Mouse (Mus musculus): ENCODE measurements around the gene Polrmt.
"Not testable (repeated sequence)": the region's sequence is repeated elsewhere in the genome, so short reads cannot be mapped to it uniquely, and the experiment has no call there.

Gene Polrmt

DNA sequence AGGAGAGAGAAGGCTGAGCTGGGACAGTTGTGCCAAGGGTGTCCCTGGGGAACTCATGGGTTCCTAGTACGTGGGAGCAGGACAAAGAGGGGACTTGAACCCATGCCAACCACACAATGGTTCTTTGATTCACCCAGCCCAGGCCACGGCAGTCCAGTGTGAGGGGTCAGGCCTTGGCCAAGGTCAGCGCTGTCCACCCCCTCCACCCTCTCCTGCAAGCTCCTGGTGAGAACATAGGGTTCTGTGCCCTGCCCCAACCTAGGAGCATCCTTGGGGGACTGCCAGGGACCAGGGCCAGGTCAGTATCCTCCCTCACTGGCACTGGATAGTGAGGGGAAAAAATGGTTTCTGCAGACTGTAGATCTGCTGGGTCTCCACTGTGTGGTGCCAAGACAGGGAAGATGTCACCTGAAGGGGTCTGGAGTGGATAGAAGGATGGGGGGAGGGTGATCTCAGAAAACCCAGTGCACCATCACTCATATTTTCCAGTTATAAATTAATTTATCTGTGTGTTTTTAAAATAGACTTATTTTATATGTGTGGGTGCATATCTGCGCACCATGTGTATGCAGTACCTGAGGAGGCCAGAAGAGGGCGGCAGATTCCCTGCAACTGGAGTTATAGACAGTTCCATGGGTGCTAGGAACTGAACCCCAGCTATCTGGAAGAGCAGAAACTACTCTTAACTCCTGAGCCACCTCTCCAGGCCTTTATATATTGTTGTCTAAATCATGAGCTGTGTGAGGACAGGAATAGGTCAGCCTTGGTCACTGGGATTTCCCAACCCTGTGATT, 28.3 kb upstream of the Polrmt start:
- no peak for DNase-seq (ENCODE audit: low spot score in 2 of 2)

DNA sequence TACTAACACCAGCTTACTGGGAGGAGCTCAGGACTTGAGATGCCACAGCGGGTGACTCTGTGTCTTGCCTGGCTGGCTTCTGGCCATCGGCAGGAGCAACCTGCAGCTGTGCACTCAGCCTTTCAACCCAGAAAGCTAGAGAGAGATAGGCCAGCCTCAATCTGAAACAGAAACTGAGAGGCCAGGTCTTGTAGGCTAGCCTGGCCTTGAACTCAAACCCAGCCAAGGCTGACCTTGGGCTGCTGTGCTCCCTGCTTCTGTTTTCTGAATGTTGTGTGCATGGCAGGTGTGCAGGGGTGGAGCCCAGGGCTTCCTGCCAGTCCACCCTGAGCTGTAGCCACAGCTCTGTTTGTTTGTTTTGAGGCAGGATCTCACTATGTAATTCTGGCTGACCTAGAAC, 26.8 kb upstream of the Polrmt start:
- no peak for DNase-seq (ENCODE audit: low spot score in 2 of 2)

DNA sequence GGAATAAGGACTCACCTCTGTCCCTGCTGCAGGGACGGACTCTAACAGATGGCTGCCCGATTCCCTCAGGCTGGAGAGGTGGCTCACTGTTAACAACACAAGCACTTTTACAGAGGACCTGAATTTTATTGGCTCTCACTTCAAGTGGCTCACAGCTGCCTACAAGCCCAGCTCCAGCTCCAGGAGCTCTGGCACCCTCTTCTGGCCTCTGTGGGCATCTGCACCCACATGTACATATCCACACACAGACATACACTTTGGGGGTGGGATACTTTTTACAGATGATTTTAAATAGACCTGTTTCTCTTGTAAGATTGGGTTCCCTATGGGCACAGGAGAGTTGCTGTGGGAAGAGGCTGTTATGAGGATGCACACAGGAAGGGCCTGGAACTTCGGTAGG, 25.9 kb upstream of the Polrmt start:
- DNase-seq (ENCODE audit: low spot score in 2 of 2): no peak

DNA sequence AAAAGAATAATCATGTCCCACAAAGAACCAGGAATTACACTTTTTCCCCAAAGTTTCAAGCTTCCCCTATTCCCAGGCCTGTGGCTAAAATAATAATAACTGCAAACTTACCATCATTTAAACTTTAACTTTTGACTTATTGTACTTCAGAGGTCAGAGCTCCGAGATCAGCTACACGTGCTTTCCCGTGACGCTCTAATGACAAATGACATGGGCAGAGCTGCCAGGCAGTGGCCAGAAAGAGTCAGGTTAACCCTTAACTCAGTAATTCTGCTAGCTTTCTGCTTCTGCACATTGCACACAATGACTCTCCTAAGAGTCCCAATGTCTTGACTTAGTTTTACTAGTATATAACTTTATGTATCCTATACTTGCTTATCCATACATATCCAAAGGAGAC, 22.9 kb upstream of the Polrmt start:
- no peak for DNase-seq (ENCODE audit: low spot score in 2 of 2)

DNA sequence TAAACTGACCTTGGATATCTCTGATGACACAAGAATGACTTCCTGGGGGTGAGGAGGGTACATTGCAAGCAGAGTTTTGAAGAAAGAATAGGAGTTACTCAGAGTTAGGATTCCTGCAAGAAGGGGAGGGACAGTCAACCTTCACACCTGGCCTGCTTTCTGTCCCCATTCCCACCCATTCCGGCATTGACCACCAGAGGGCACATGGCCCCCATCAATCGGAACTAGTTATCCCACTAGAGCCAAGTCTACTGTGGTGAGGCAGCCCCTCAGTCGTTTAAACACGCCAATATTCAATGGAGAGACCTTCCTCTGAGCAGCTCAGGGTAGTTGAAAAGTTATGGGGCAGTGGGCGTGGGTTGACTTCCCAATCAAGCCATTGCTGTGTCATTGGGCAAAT, 22.0 kb upstream of the Polrmt start:
- peak; percentile 55 for DNase-seq (ENCODE audit: low spot score in 2 of 2)

DNA sequence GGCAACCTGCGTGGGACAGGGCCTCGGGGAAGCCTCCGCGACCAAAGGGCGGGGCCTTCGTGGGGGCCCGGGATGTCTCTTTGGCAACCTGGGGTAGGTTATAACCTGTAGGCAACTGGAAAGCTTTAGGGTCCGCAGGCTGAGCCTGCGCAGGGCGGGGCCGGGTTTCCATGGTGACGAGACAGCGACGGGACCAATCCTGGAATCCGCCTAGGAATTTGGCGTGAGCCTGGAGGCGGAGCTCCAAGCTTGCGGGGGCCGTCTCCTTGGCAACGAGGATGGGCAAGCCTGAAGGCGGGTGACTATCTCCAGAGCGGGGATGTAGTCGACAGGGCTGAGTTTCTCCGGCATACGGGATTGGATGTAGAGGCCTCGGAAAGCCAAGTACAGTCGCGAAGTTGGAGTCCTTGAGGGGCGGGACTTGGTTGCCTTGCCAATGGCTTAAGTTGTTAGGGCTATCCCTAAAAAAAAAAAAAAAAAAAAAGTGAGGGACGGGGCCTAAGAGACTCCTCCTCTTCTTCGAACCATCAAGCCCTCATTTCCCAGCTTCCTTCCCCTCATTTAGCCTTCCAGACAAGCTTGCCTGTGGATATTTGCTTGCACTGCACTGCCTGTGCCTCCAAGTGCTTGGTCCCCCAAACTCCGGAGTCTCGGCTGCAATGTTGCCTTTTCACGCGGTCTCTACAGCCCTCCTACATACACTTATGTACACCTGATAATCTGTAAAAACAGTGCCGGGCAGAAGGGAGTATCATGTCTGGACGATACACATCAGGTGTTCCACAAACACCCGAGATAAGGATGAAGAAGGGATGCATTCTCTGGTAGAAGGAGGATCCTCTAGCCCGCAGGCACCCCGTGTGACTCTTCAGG, 21.2 kb upstream of the Polrmt start:
- peak; percentile 95 to 98 for DNase-seq (ENCODE audit: low spot score in 2 of 2)

DNA sequence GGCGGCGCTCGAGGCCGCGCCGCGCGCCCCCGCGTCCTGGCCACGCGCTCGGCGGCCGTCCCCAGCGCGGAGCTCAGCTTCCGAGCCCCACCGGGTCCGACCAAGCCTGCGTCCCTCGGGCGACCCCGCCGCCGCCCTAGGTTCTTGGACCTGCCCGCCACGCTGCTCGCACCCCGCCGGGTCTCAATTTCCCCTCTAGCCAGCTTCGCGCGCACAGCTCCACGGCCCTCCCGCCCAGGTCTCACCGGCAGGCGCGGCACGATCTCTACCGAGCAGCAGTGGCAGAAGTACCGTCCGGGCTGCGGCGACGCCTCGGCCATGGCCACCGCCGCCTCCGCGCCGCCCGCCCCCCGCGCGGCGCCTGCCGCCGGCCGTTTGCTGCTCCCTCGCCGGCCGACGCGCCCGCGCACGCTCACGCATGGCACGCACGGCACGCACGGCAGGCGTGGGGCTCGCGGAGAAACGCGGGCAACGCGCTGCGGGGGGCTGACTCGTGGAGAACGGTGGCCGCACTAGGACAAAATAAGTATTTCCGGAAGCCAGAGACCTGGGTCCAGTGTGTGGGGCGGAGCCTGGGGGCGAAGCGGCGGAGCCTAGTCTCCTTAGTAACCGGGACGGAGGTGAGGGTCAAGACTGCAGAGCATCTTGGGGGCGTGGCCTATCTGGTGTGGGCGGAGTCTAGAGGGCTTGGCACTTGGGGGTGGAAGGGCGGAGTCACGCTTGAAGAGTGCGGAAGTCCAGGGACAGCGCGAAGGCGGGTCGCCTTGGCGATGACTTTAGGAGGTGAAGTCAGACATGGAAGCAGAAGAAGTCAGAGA, 20.3 kb upstream of the Polrmt start, which contains the start of gene Rnf126:
Rnf126 (minus strand) TSS at position 445 of the 818 bp plus-strand sequence.
- DNase-seq (ENCODE audit: low spot score in 2 of 2): peak; percentile 97

DNA sequence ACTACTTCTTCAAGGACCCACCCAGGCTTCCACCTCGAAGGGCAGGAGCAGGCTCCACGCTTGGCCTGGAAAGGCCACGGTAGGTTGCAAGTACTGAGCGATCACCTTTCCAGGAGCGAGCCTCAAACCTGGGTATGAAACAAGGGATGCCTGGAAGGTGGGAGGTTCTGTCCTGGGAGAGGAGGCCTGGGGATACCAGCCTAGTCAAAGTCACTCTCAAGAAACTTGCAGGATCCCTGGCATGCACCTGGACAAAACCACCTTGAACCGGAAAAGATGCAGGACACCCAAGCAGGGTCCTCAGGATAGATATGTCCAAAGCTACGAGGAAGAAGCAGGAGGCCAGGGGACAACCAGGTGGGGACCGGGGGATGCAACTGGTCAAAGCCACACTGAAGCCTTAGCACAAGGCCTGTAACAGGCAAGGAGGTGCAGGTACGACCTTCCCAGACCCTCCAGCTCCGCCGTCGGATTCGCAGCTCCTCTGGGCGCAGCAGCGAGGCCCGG, 19.7 kb upstream of the Polrmt start:
- no peak for DNase-seq (ENCODE audit: low spot score in 2 of 2)

DNA sequence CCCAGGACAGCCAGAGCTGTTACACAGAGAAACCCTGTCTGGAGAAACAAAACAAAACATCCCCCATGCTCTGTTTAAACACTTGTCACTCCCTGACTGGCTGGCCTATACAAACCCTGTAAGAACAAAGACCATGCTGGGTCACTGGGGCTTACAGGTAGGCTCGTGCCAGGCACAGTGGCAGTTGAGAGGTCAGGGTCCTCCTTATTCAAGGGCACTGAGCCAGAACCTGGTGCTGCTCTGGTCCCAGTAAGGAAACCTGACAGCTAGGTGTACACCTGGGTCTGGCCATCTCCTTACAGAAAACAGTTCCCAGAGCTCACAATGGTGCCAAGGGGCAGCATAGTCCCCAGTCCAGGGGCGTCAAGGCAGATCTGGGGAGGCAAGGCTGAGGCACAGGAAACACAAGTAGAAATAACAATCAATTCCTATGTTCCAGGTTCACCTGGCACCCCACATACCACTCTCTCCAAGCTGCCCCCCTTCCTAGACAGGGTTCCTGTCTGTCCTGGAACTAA, 18.9 kb upstream of the Polrmt start:
- no peak for DNase-seq (ENCODE audit: low spot score in 2 of 2)

DNA sequence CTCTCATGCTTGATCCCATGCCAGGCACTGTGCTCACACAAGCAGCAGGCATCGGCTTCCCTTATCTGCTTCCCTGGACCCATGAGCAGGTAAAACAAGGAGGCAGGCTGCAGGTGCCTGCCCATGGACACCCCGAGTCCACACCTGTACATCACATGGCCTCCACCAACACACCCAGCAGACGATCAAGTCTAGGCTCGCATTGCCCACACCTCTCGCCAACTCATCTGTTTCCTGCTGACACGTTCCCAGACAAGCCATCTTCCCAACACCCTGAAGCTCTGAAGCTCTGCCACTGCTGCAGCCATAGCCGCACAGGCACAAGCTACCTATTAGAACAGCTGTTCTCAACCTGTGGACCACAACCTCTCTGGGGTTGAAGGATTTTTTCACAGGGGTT, 17.9 kb upstream of the Polrmt start:
- no peak for DNase-seq (ENCODE audit: low spot score in 2 of 2)

DNA sequence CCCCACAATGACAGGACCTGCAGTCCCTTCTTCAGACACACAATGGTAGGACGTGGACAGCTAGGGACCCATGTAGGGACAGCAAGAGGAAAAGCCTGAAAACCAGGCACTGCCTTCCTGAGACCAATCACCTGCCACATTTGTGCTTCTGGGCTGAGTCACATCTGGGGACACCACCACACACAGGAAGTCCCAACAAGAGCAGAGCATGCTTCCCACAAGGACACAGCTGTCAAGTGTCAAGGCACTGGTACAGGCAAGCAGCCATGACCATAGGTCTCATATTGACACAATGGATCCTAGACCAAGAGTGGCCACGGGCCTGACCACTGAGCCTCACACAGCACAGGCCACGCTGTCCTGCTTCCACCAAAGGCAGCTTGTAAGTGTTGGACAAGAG, 16.5 kb upstream of the Polrmt start:
- no peak for DNase-seq (ENCODE audit: low spot score in 2 of 2)

DNA sequence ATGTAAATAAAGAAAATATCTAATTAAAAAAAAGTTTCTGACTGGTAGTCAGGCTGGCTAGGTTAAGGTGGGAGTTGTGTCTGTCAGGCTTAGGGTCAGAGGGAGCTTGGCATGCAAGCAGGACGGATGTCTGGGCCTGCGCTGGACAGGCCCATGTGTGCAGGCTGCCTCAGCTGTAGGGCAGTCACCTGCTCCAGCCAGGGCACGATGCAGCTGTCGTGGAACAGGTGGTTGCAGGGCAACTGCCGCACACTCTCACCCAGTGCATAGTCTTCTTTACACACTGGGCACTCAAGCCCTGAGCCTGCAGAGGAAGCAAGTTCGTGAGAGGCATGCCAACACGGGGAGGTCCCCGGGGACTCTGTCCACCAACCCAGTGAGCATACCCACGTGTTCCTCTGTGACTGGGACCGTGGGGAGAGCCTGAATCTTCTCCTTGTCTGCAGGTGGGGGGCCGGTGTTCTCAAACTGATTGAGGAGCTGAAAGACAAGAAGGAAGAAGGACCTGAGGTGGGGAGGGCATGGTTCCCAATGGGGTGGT, 14.3 kb upstream of the Polrmt start:
- DNase-seq (ENCODE audit: low spot score in 2 of 2): no peak

DNA sequence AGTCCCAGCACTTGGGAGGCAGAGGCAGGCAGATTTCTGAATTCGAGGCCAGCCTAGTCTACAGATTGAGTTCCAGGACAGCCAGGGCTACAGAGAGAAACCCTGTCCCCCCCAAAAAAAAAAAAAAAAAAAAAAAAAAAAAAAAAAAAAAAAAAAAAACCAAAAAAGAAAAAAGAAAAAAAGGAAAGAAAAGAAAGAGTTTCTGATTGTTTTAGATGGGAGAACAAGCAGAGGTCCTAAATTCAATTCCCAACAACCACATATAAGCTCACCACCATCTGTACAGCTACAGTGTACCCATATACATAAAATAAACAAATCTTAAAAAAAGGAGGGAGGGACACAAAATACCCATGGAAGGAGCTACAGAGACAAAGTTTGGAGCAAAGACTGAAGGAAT, 13.3 kb upstream of the Polrmt start:
- not testable (repeated sequence) for DNase-seq (ENCODE audit: low spot score in 2 of 2)

DNA sequence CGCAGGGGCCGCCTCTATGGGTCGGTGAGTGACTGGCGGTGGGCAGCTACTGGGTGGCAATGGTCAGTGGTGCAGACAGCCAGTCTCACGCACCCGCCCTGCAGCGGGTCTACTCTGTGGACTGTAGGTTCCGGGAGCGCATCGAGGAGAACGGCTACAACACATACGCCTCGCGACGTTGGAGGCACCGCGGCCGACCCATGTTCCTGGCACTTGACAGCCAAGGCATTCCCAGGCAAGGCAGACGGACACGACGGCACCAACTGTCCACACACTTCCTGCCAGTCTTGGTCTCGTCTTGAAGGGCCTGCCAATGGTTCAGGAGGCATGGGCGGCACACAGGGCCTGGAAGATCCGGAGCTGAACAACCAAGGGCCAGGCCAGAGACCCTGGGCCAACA, 10.3 kb upstream of the Polrmt start:
- no peak for DNase-seq (ENCODE audit: low spot score in 2 of 2)

DNA sequence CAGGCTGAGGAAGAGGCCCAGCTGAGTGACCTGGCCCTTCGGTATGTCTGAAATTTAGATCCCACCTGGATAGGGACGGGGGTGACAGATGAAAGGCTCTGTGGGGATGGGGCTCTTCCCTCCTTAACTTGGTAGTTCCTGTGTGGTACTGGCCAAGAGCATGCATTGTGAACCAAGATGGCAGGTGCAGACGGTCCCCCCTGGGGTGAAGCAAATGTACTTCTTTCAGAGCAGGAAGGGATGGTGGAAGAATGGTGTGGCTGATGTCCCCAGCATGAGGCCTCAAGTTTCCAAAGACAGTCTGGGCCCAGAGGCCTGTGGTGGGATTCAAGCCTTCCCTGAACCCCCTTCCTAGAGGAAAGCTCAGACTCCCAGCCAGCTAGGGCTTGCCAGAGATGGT, 9.5 kb upstream of the Polrmt start:
- DNase-seq (ENCODE audit: low spot score in 2 of 2): no peak

DNA sequence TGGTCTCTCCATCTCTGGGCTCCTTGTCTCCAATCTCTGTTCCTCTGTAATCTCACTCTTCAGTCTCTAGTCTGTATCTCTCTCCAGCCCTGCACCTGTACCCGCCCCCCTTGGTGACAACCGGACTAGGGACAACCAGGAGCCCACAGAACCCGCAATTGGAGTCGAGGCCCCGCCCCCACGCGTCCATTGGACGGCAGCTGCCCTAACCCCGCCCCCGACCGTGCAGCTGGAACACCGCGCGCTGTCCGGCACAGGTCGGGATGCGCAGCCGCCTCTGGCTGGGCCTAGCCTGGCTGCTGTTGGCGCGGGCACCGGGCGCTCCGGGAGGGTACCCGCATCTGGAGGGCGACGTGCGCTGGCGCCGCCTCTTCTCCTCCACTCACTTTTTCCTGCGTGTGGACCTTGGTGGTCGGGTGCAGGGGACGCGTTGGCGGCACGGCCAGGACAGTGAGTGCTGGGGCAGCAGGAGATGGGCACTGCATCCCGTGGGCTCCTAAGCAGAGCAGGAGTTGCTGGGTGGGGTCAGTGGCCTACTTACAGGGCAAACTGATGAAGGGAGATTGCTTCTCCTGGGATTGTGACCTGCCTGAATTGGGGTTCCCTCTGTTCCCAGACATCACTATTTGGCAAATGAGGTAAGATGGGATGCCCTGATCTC, 8.6 kb upstream of the Polrmt start, which contains the start of gene Fgf22:
Fgf22 (plus strand) TSS at position 221 of the 661 bp plus-strand sequence.
- DNase-seq (ENCODE audit: low spot score in 2 of 2): peak; percentile 70 to 81

DNA sequence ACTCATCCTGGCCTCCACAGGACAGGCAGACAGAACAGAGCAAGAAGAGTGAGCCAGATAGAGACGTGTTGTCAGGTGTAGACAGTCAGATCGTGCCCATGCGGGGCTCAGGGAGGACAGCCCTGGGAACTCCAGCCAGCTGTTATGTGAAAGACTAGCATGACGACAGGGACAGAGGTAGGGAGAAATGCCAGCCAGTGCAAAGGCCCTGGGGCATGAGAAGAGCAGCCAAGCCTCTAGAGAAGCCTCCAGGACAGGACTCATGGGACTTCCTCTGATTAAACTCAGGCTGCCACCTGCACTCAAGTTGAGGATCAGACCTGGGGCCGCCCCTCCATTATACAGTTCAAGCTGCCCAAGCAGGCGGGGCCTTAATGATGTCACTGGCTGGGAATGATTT, 2.1 kb upstream of the Polrmt start:
- DNase-seq (ENCODE audit: low spot score in 2 of 2): no peak

DNA sequence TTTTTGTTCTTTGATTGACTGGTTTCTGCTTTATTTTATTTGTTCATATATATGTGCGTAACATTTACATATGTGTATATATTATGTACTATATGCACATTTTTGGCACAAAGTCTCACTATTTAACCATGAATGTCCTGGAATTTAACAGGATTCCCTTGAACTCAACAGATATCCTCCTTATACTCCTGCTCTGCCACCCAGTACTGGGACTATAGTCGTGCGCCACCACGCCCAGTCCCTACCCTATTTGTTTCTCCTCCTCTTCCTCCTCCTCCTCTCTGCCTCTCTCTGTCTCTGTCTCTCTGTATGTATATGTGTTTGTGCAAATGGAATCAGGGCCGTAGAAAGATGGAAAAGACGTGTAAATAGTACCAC, 382 bp upstream of the Polrmt start:
- no peak for DNase-seq (ENCODE audit: low spot score in 2 of 2)

DNA sequence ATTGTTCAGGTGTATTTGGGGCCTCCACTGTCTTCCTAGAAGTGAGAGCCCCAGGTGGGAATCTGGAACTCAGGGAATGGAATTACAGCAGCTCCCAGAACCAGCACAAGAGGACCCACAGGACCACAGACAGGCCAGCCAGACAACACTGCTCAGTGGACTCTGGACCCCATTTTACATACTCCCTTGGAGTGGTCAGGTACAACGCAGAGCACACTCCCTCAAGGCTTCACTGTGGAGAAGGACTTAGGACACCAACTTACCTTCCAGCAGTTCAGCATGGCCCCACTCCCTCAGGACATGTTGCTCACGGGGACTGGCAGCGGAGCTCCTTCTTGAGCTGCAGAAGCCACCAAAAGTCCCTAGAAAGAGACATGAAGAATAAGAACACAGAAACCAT, 970 bp downstream of the Polrmt start:
- DNase-seq (ENCODE audit: low spot score in 2 of 2): no peak

DNA sequence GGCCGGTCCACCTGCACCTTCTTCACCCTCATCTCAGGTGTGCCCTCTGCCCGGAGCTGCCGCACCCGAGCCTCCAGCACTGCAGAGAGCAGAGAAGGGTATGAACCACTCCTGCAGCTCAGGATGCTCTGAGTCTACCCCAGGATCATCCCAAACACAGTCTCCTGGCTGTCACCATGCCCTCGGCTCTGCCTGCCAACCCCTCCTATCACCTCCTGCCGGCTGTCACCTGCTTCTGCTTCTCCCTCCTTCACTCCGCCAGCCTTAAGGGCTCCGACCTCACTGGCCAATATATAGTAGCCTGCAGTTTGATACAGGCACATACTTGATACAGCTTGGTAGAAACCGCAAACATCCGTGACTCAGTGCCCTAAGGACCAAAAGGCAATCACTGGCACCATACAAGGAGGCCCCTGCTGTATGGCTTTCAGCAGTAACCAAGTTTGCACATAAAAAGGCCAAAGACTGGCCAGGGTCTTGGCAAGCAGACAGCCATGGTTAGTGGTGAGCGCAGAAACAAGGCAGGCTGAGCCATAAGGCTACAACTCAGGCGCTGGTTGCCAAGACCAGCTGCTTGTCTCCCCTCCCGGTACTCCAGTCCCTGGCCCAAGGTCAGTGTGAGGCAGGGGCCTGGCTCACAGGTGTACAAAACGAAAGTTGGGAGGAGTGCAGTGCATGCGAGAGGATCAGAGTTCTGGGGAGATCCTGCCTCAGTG, 2.6 kb downstream of the Polrmt start:
- no peak for DNase-seq (ENCODE audit: low spot score in 2 of 2)
